Mouse (Mus musculus) adrenal gland, adult 10 weeks (tissue): Measurements from ENCODE around the gene Vta1. TPM values are rescaled to one million over a fixed set of nuclear protein-coding genes. Genes with fewer than 3 reads are reported as not detected.

ENCODE experiments used
- polyA plus RNA-seq: library from polyadenylated mRNA; stranded (reverse); fragments of 350-450 nt; fragmentation: Illumina TruSeq; extraction: RNeasy Lipid Tissue Mini Kit (QIAGEN cat#74804); gene quantifications from one replicate; pipeline ENCODE4 v1.2.3, GENCODE M21; 2014; ENCODE audit warnings: low read depth, low replicate concordance

Vta1 gene
- polyA plus RNA-seq = 161 TPM

DNA sequence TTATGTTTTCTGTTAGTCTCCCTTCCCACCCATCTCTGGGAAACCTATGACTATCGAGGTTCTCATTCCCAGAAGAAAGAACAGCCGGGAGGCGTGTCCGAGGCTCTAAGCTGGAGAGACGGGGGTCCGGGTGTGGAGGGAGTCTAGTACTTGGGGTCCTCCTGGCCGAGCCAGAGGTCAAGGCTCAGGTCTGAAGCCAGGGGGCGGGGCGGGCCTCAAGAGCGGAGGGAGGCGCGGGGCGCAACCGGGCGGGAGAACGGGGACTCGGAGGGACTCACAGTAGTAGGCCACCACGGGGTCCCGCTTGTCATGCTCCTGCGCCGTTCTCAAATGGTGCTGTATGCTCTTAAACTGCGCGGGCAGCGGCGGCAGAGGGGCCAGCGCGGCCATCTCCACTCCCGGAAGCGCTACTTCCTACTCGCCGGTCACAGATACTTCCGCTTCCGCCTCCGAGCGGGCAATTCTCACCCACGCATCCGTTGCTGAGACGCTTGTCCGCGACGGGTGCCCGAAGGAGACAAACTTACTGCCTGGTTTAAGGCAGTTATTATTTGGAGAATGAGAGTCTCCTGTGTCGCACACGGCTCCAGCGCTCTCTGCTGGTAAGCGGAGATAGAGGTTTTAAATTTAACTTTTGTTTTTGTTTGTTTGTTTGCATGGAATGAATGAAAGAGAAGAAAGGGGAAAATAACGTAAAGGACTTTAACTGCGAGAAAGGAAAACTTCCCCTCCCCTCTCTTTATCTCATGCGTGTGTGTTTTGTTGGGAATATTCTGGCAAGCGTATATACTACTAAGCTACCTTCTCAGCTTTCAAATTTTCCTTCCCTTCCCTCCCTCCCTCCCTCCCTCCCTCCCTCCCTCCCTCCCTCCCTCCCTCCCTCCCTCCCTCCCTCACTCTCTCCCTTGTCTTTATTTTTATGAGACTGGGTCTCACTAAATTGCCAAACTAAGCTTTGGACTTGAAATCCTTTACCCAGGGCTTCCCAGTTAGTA is at the start of gene Vta1, which contains the start of gene Nmbr:
Vta1 (minus strand) TSS at position 489 of the 995 bp plus-strand sequence.
Nmbr (plus strand) TSS at position 520 of the 995 bp plus-strand sequence.

DNA sequence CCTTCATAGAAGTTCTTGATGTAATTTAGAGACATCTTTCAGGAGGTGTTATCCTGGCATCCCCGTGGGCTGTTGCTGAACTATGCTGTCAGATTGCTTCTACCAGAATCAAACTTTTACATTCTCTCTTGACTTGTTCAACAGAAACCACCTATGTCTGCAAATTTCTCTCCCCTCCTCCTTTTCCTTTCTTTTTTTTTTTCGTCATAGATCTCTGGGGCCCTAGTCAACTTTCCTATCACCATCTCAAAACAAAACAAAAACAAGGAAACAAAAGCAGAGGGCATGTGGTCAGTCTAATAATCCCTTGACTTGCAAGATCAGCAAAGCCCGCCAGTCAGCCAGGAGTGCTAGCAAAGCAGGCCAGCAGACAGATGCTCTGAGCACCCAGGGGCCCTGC is 12.8 kb upstream of the Vta1 start, which contains the start of gene Gje1:
Gje1 (minus strand) TSS at position 101 of the 400 bp plus-strand sequence.

Other genes with a start within 250 kb of the Vta1 start
- gene Adgrg6, start 159.9 kb downstream of the Vta1 start, polyA plus RNA-seq = 3.7 TPM
- 0.82 TPM for gene Nmbr, start within 50 bp of the Vta1 start, polyA plus RNA-seq
- not detected for gene Gje1, start 12.7 kb upstream of the Vta1 start, polyA plus RNA-seq